Mouse (Mus musculus) embryonic facial prominence, embryonic 10.5 days (tissue): ENCODE results near the gene Blm. TPM values are rescaled to one million over a fixed set of nuclear protein-coding genes. Genes with fewer than 3 reads are reported as not detected.
A peak's percentile ranks its signal among the peaks of the same experiment; 100 is the strongest.

Experiments
- DNase-seq: peaks from one replicate; pipeline ENCODE4 v3.0.0-alpha.2; 2017; ENCODE audit warnings: low spot score
- H3K27ac ChIP-seq: fragments of 300-500 bp; sonication (generic); replicated peaks from 2 replicates; pipeline ENCODE4 v1.5.1; 2016; ENCODE audit warnings: mild to moderate bottlenecking
- H3K27me3 ChIP-seq: fragments of 300-500 bp; sonication (generic); replicated peaks from 2 replicates; pipeline ENCODE4 v1.6.1; 2016; ENCODE audit warnings: low read depth, mild to moderate bottlenecking; ENCODE audit not compliant: poor library complexity, severe bottlenecking
- H3K36me3 ChIP-seq: fragments of 300-500 bp; sonication (generic); replicated peaks from 2 replicates; pipeline ENCODE4 v1.6.1; 2016; ENCODE audit warnings: mild to moderate bottlenecking, moderate library complexity
- H3K4me1 ChIP-seq: fragments of 300-500 bp; sonication (generic); 2 replicates; pipeline ENCODE4 v1.6.1; 2016
- H3K4me3 ChIP-seq: fragments of 300-500 bp; sonication (generic); 2 replicates; pipeline ENCODE4 v1.5.1; 2016; ENCODE audit warnings: mild to moderate bottlenecking, moderate library complexity
- H3K9me3 ChIP-seq: fragments of 300-500 bp; sonication (generic); 2 replicates; pipeline ENCODE4 v1.6.1; 2016; ENCODE audit warnings: mild to moderate bottlenecking
- WGBS: fragments of 180-500 bp; shearing (Covaris S2); methylation state at CpG from one replicate; pipeline ENCODE4 v1.1.7; 2016; 5-methylcytosine and 5-hydroxymethylcytosine counted together
- polyA plus RNA-seq: library from polyadenylated mRNA; unstranded; fragments of >200 nt; fragmentation: Nextera tagmentation; extraction: Ambion mirVana; gene quantifications from 2 replicates; pipeline ENCODE4 v1.2.1, GENCODE M21; 2016

The Blm gene
- polyA plus RNA-seq, 1 experiment from 2014 or later, result 49.6 TPM

DNA sequence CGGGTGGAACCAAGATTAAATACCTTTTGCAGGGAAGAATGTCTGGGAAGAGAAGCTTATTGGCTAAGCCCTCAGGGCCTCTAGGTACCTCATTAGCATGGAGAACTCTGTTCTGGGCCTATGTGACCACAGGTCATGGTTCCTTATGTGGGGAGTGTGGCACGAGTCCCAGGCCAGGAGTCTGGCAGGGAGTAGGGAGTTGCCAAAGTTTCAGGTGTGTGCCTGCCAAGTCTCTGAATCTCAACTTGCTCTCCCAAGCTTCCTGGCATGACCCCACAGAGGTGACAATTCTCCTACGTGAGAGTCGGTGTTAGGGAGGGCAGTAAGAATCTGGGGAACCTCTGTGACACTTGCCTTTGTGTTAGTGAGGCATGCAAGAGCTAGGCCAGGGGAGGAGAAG lies 22.2 kb upstream of the Blm start:
- WGBS, result 81% methylated on average over 4 of the region's 4 CpGs
- H3K27me3 ChIP-seq, result no peaks in the 10 kb centered on the region
- DNase-seq, result no peak
- H3K4me1 ChIP-seq, result peaks cover 20% of the 10 kb centered on the region
- no peaks in the 10 kb centered on the region for H3K36me3 ChIP-seq
- H3K27ac ChIP-seq, result no peak overlapping the region
- H3K4me3 ChIP-seq, result no peak overlapping the region
- no peaks in the 10 kb centered on the region for H3K9me3 ChIP-seq

DNA sequence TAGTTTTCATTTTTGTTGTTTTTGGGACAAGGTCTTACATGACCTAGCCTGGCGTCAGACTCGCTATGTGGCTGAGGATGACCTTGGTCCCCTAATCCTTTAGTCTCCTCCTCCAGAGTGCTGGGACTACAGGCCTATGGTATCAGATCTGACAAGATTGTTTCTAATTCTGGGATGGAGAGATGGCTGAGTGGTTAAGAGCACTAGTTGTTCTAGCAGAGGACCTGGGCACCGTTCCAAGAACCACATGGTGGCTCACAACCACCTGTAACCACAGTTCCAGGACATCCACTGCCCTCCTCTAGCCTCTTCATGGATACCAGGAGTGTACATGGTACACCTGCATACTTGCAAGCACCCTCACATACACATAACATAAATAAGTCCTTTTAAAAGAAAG lies 21.2 kb upstream of the Blm start:
- Histone ChIP-seq H3K27ac (no peak overlapping the region), H3K9me3 (no peaks in the 10 kb centered on the region), H3K4me1 (peaks cover 10% of the 10 kb centered on the region), H3K27me3 (no peaks in the 10 kb centered on the region), H3K36me3 (no peaks in the 10 kb centered on the region), H3K4me3 (no peak overlapping the region)
- 85% methylated on average over 3 of the region's 3 CpGs for WGBS
- no peak for DNase-seq

GRCm38 (mm10) chr7:80555146-80555545 lies 20.2 kb upstream of the Blm start:
- peaks cover 9% of the 10 kb centered on the region for H3K4me1 ChIP-seq
- 0 out of 2 replicates have a peak overlapping the region, but pooled peaks have one; percentile 69 for H3K27ac ChIP-seq
- no peak for DNase-seq
- no peaks in the 10 kb centered on the region for H3K36me3 ChIP-seq
- 75% methylated on average over 3 of the region's 3 CpGs for WGBS
- H3K9me3 ChIP-seq, result no peaks in the 10 kb centered on the region
- no peaks in the 10 kb centered on the region for H3K27me3 ChIP-seq
- H3K4me3 ChIP-seq, result no peak overlapping the region

- Histone ChIP-seq H3K27ac (peak overlapping the region; percentile 69), H3K4me1 (peaks cover 9% of the 10 kb centered on the region), H3K9me3 (no peaks in the 10 kb centered on the region), H3K27me3 (no peaks in the 10 kb centered on the region), H3K4me3 (no peak overlapping the region), H3K36me3 (no peaks in the 10 kb centered on the region)
- peak; percentile 28 for DNase-seq
- WGBS, result 64% methylated on average over 22 of the region's 22 CpGs
These were observed 19.5 kb upstream of the Blm start for GRCm38 (mm10) chr7:80554180-80555021.

DNA sequence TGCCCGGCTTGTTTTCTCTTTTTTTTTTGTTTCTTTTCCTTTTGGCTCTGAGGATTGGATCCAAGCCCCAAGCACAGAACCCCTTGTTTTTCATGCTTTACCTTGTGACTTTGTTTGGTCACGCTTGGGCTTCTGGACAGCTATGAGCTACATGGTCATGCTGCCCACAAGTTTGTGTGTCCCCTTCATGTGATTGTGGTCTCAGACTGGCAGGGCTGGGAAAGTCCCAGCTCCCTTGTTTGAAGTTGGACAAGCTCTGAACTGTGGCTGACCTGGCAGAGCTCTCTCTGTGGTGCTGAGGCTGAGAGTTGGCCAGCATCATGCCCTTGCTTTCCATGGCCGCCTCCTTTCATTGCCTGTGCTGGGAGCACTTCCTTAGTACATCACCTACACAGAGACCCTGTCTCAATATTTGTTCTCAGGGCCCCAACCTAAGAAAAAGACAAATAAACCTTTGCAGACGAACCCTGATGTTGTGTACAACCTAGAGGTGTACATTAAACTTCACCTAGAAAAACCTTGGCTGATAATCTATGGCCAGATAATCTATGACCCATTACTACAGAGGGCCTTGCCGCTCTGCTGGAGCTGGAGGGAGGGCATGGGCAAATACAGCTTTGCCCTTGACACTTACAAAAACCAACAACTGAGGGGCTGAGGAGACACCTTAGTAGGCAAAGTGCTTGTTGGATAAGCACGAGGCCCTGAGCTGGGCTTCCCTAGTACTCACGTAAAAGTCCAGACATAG lies 13.8 kb upstream of the Blm start:
- H3K36me3 ChIP-seq, result no peaks in the 10 kb centered on the region
- no peak for DNase-seq
- no peaks in the 10 kb centered on the region for H3K9me3 ChIP-seq
- no peak overlapping the region for H3K27ac ChIP-seq
- H3K4me3 ChIP-seq, result no peak overlapping the region
- 86% methylated on average over 7 of the region's 7 CpGs for WGBS
- H3K27me3 ChIP-seq, result no peaks in the 10 kb centered on the region
- H3K4me1 ChIP-seq, result 0 out of 2 replicates have a peak, but pooled peaks cover 3% of the 10 kb centered on the region

GRCm38 (mm10) chr7:80542139-80542831 lies 7.4 kb upstream of the Blm start:
- Histone ChIP-seq H3K27ac (no peak overlapping the region), H3K4me1 (0 out of 2 replicates have a peak, but pooled peaks cover 3% of the 10 kb centered on the region), H3K36me3 (no peaks in the 10 kb centered on the region), H3K9me3 (no peaks in the 10 kb centered on the region), H3K27me3 (no peaks in the 10 kb centered on the region), H3K4me3 (no peak overlapping the region)
- WGBS, result 85% methylated on average over 7 of the region's 7 CpGs
- DNase-seq, result no peak

DNA sequence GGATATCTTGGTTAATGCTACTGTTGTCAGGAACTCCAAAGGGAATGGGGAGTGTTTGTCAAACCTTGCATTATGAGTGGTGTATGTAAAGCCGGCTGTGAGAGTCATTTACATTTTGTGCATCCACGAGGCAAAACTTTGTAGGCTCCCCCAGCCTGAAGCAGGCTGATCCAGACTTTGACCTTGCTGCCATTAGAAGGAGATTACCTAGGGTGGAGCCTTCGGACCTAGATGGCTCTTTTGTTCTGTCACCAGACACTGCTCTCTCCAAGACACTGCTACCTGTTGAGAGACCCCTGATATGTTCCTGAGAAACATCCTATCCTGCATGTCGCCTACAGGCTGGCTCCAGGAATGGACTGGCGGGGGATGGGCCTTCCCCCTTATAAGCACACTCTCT lies 4.7 kb upstream of the Blm start:
- Histone ChIP-seq H3K9me3 (no peaks in the 10 kb centered on the region), H3K27me3 (no peaks in the 10 kb centered on the region), H3K27ac (no peak overlapping the region), H3K36me3 (no peaks in the 10 kb centered on the region), H3K4me3 (no peak overlapping the region), H3K4me1 (0 out of 2 replicates have a peak, but pooled peaks cover 3% of the 10 kb centered on the region)
- no peak for DNase-seq
- 65% methylated on average over 5 of the region's 5 CpGs for WGBS

DNA sequence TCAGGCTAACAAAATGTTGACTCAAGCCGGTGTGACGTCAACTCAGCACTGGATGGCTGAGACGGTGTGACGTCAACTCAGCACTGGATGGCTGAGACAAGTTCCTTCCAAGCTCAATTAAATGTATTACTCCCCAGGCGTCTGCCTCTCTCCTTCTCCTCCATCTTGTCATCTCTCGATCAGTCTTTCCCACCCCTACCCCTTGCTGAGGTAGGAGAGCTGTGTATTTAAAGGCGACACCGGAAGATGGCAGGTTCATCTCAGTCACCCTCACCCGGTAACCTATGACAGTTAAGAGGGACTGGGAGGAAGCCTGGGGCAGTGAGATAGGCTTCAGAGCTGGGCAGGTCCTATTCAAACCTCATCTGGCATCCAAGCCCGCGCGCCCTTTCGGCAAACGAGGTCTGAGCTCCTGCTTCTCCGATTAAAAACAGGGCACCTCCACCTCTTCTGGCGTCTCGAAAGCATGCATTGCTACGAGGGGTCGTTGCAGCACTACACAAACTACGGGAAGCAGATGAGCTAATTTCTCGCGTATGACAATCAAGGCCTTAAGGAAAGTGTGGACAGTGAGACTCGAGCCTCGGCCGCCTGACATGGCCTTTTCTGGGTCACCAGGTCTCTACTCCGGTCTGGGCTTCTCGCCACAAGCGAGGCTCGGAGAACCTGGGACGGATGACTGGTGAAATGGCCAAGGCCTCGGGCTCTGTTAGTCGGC lies 469 bp downstream of the Blm start:
- WGBS, result 2% methylated on average over 32 of the region's 32 CpGs
- Histone ChIP-seq H3K27ac (peak overlapping the region; percentile 93), H3K36me3 (no peaks in the 10 kb centered on the region), H3K27me3 (no peaks in the 10 kb centered on the region), H3K4me1 (peaks cover 13% of the 10 kb centered on the region), H3K4me3 (peak overlapping the region; percentile 85), H3K9me3 (no peaks in the 10 kb centered on the region)
- peak; percentile 47 for DNase-seq

GRCm38 (mm10) chr7:80531087-80531486 lies 3.8 kb downstream of the Blm start:
- no peaks in the 10 kb centered on the region for H3K9me3 ChIP-seq
- 93% methylated on average over 6 of the region's 6 CpGs for WGBS
- no peaks in the 10 kb centered on the region for H3K36me3 ChIP-seq
- H3K27ac ChIP-seq, result no peak overlapping the region
- no peak overlapping the region for H3K4me3 ChIP-seq
- no peak for DNase-seq
- H3K4me1 ChIP-seq, result peaks cover 18% of the 10 kb centered on the region
- no peaks in the 10 kb centered on the region for H3K27me3 ChIP-seq

- no peaks in the 10 kb centered on the region for H3K36me3 ChIP-seq
- no peaks in the 10 kb centered on the region for H3K9me3 ChIP-seq
- no peak overlapping the region for H3K27ac ChIP-seq
- H3K4me1 ChIP-seq, result peaks cover 18% of the 10 kb centered on the region
- no peaks in the 10 kb centered on the region for H3K27me3 ChIP-seq
- H3K4me3 ChIP-seq, result no peak overlapping the region
- no peak for DNase-seq
- 95% methylated on average over 2 of the region's 2 CpGs for WGBS
These were observed 4.3 kb downstream of the Blm start for GRCm38 (mm10) chr7:80530646-80531045.

- Histone ChIP-seq H3K4me3 (no peak overlapping the region), H3K27me3 (no peaks in the 10 kb centered on the region), H3K9me3 (no peaks in the 10 kb centered on the region), H3K27ac (no peak overlapping the region), H3K4me1 (peaks cover 6% of the 10 kb centered on the region), H3K36me3 (peaks cover 10% of the 10 kb centered on the region)
- WGBS, result 77% methylated on average over 6 of the region's 6 CpGs
- DNase-seq, result no peak
These were observed 8.2 kb downstream of the Blm start for GRCm38 (mm10) chr7:80526698-80527097.
